Mouse (Mus musculus): ENCODE data around the gene Zfp784. TPM values are rescaled to one million over a fixed set of nuclear protein-coding genes. Genes with fewer than 3 reads are reported as not detected.
"Not testable (repeated sequence)": the region's sequence is repeated elsewhere in the genome, so short reads cannot be mapped to it uniquely, and the experiment has no call there.

The Zfp784 gene
- polyA plus RNA-seq, 1 experiment from 2014 or later: 5.7 TPM

- peaks cover 19% of the 10 kb centered on the region for H3K9me3 ChIP-seq (replicated peaks; ENCODE audit: low read length)
- no peak overlapping the region for H3K27ac ChIP-seq
- 89% methylated on average over 63 of the region's 63 CpGs for WGBS
- no peaks in the 10 kb centered on the region for H3K4me1 ChIP-seq (replicated peaks; ENCODE audit: insufficient read depth, low read length)
- no peak overlapping the region for H3K4me3 ChIP-seq (replicated peaks; ENCODE audit: low read depth, low read length)
- no peak overlapping the region for H3K9ac ChIP-seq (ENCODE audit: low read depth, low read length)
- ATAC-seq (replicated peaks; ENCODE audit: low FRiP score, low read depth): no peak
- no peak overlapping the region for H3K4me2 ChIP-seq (ENCODE audit: low read length)
- peaks cover 68% of the 10 kb centered on the region for H3K36me3 ChIP-seq (ENCODE audit: insufficient read depth, low read length)
- TF ChIP-seq CTCF (IDR thresholded peaks at IDR 0.05; ENCODE audit: low read depth): no peak
- DNase-seq (ENCODE audit: low spot score): no peak
- no peaks in the 10 kb centered on the region for H3K27me3 ChIP-seq (ENCODE audit: insufficient read depth, low read length)
Measured at GRCm38 (mm10) chr7:5030554-5031275, 7.5 kb downstream of the Zfp784 start.

GRCm38 (mm10) chr7:5029946-5030345 lies 8.3 kb downstream of the Zfp784 start:
- Histone ChIP-seq H3K4me1 (replicated peaks; ENCODE audit: insufficient read depth, low read length) (no peaks in the 10 kb centered on the region), H3K9ac (ENCODE audit: low read depth, low read length) (no peak overlapping the region), H3K27me3 (ENCODE audit: insufficient read depth, low read length) (no peaks in the 10 kb centered on the region), H3K36me3 (ENCODE audit: insufficient read depth, low read length) (peaks cover 63% of the 10 kb centered on the region), H3K4me3 (replicated peaks; ENCODE audit: low read depth, low read length) (no peak overlapping the region), H3K9me3 (replicated peaks; ENCODE audit: low read length) (peaks cover 19% of the 10 kb centered on the region), H3K27ac (no peak overlapping the region), H3K4me2 (ENCODE audit: low read length) (no peak overlapping the region)
- no peak for ATAC-seq (replicated peaks; ENCODE audit: low FRiP score, low read depth)
- no peak for DNase-seq (ENCODE audit: low spot score)
- 92% methylated on average over 21 of the region's 21 CpGs for WGBS
- no peak for TF ChIP-seq CTCF (IDR thresholded peaks at IDR 0.05; ENCODE audit: low read depth)

GRCm38 (mm10) chr7:5029543-5029942 lies 8.7 kb downstream of the Zfp784 start:
- no peak overlapping the region for H3K4me2 ChIP-seq (ENCODE audit: low read length)
- whole genome bisulfite sequencing: 95% methylated on average over 22 of the region's 22 CpGs
- H3K4me3 ChIP-seq (replicated peaks; ENCODE audit: low read depth, low read length): no peak overlapping the region
- no peaks in the 10 kb centered on the region for H3K4me1 ChIP-seq (replicated peaks; ENCODE audit: insufficient read depth, low read length)
- ATAC-seq (replicated peaks; ENCODE audit: low FRiP score, low read depth): no peak
- no peak for DNase-seq (ENCODE audit: low spot score)
- H3K9me3 ChIP-seq (replicated peaks; ENCODE audit: low read length): peaks cover 19% of the 10 kb centered on the region
- no peaks in the 10 kb centered on the region for H3K27me3 ChIP-seq (ENCODE audit: insufficient read depth, low read length)
- H3K27ac ChIP-seq: no peak overlapping the region
- no peak for TF ChIP-seq CTCF (IDR thresholded peaks at IDR 0.05; ENCODE audit: low read depth)
- peaks cover 62% of the 10 kb centered on the region for H3K36me3 ChIP-seq (ENCODE audit: insufficient read depth, low read length)
- no peak overlapping the region for H3K9ac ChIP-seq (ENCODE audit: low read depth, low read length)

GRCm38 (mm10) chr7:5021197-5021596 lies 17.0 kb downstream of the Zfp784 start:
- H3K9me3 ChIP-seq (replicated peaks; ENCODE audit: low read length): no peaks in the 10 kb centered on the region
- H3K36me3 ChIP-seq (ENCODE audit: insufficient read depth, low read length): peaks cover 19% of the 10 kb centered on the region
- ATAC-seq (replicated peaks; ENCODE audit: low FRiP score, low read depth) (no peak), DNase-seq (ENCODE audit: low spot score) (peak; percentile 3)
- peak overlapping the region; percentile 83 for H3K9ac ChIP-seq (ENCODE audit: low read depth, low read length)
- H3K4me3 ChIP-seq (replicated peaks; ENCODE audit: low read depth, low read length): peak overlapping the region; percentile 70
- H3K4me1 ChIP-seq (replicated peaks; ENCODE audit: insufficient read depth, low read length): 0 out of 2 replicates have a peak, but pooled peaks cover 5% of the 10 kb centered on the region
- peak overlapping the region; percentile 84 for H3K4me2 ChIP-seq (ENCODE audit: low read length)
- peak overlapping the region; percentile 92; the same call in 1 of the 2 replicates for H3K27ac ChIP-seq
- 44% methylated on average over 5 of the region's 5 CpGs for WGBS
- H3K27me3 ChIP-seq (ENCODE audit: insufficient read depth, low read length): no peaks in the 10 kb centered on the region
- TF ChIP-seq CTCF (IDR thresholded peaks at IDR 0.05; ENCODE audit: low read depth): no peak

GRCm38 (mm10) chr7:5020685-5021084 lies 17.6 kb downstream of the Zfp784 start:
- no peak for TF ChIP-seq CTCF (IDR thresholded peaks at IDR 0.05; ENCODE audit: low read depth)
- DNase-seq (ENCODE audit: low spot score) (peak; percentile 43), ATAC-seq (replicated peaks; ENCODE audit: low FRiP score, low read depth) (peak; percentile 1; the same call in 1 of the 2 replicates)
- H3K4me2 ChIP-seq (ENCODE audit: low read length): peak overlapping the region; percentile 84
- peak overlapping the region; percentile 83 for H3K9ac ChIP-seq (ENCODE audit: low read depth, low read length)
- 0% methylated on average over 10 of the region's 15 CpGs for WGBS
- H3K9me3 ChIP-seq (replicated peaks; ENCODE audit: low read length): no peaks in the 10 kb centered on the region
- H3K4me1 ChIP-seq (replicated peaks; ENCODE audit: insufficient read depth, low read length): 0 out of 2 replicates have a peak, but pooled peaks cover 9% of the 10 kb centered on the region
- H3K27ac ChIP-seq: peak overlapping the region; percentile 92
- peaks cover 15% of the 10 kb centered on the region for H3K36me3 ChIP-seq (ENCODE audit: insufficient read depth, low read length)
- H3K27me3 ChIP-seq (ENCODE audit: insufficient read depth, low read length): no peaks in the 10 kb centered on the region
- H3K4me3 ChIP-seq (replicated peaks; ENCODE audit: low read depth, low read length): peak overlapping the region; percentile 70

GRCm38 (mm10) chr7:5020000-5020681 lies 18.1 kb downstream of the Zfp784 start, which contains the start of the genes Zfp865 and Ccdc106:
Zfp865 (plus strand) TSS chr7:5020376.
Ccdc106 (plus strand) TSS chr7:5020553.
- H3K9ac ChIP-seq (ENCODE audit: low read depth, low read length): peak within 1 kb of the TSS; percentile 83
- ATAC-seq (replicated peaks; ENCODE audit: low FRiP score, low read depth): peak; percentile 92
- whole genome bisulfite sequencing: under 1% methylated on average over 43 of the region's 49 CpGs

GRCm38 (mm10) chr7:5019576-5019975 lies 18.7 kb downstream of the Zfp784 start:
- Histone ChIP-seq H3K9ac (ENCODE audit: low read depth, low read length) (peak overlapping the region; percentile 20; the same call in 1 of the 2 replicates), H3K4me2 (ENCODE audit: low read length) (peak overlapping the region; percentile 84), H3K36me3 (ENCODE audit: insufficient read depth, low read length) (peaks cover 15% of the 10 kb centered on the region), H3K4me3 (replicated peaks; ENCODE audit: low read depth, low read length) (peak overlapping the region; percentile 70), H3K27ac (peak overlapping the region; percentile 92)
- not testable (repeated sequence) for ATAC-seq (replicated peaks; ENCODE audit: low FRiP score, low read depth); H3K9me3 ChIP-seq (replicated peaks; ENCODE audit: low read length); DNase-seq (ENCODE audit: low spot score); H3K27me3 ChIP-seq (ENCODE audit: insufficient read depth, low read length); H3K4me1 ChIP-seq (replicated peaks; ENCODE audit: insufficient read depth, low read length)
- WGBS: 18% methylated on average over 8 of the region's 8 CpGs

More at GRCm38 (mm10) chr7:5020000-5020681, 18.1 kb downstream of the Zfp784 start, which contains the start of the genes Zfp865 and Ccdc106:
- Histone ChIP-seq H3K36me3 (ENCODE audit: insufficient read depth, low read length) (peaks cover 15% of the 10 kb centered on the region), H3K4me3 (replicated peaks; ENCODE audit: low read depth, low read length) (peak within 1 kb of the TSS; percentile 70), H3K4me1 (replicated peaks; ENCODE audit: insufficient read depth, low read length) (0 out of 2 replicates have a peak, but pooled peaks cover 9% of the 10 kb centered on the region), H3K27me3 (ENCODE audit: insufficient read depth, low read length) (no peaks in the 10 kb centered on the region), H3K4me2 (ENCODE audit: low read length) (peak within 1 kb of the TSS; percentile 84), H3K9me3 (replicated peaks; ENCODE audit: low read length) (no peaks in the 10 kb centered on the region), H3K27ac (peak within 1 kb of the TSS; percentile 92)
- no peak for TF ChIP-seq CTCF (IDR thresholded peaks at IDR 0.05; ENCODE audit: low read depth)
- peak; percentile 100 for DNase-seq (ENCODE audit: low spot score)
